Mouse (Mus musculus) heart, postnatal 14 days (tissue): Measurements from ENCODE around the gene Hist1h2ac. TPM values are rescaled to one million over a fixed set of nuclear protein-coding genes. Genes with fewer than 3 reads are reported as not detected.

Experiments used
- DNase-seq, 2 experiments: peaks; one replicate each; pipeline ENCODE4 v3.0.0; 2021 to 2022
- intact Hi-C: fragments of 180-260 bp; cut with DNase I; formaldehyde crosslinking; loops from one replicate; pipeline ENCODE4 v1.15.1; 2025
- total RNA-seq, 2 experiments: library from RNA; stranded (reverse); gene quantifications; 2 replicates each; pipeline ENCODE4 v1.2.3; 2021

Hist1h2ac gene
- total RNA-seq, 2 experiments from 2014 or later, result 2.0 to 3.7 TPM

DNA sequence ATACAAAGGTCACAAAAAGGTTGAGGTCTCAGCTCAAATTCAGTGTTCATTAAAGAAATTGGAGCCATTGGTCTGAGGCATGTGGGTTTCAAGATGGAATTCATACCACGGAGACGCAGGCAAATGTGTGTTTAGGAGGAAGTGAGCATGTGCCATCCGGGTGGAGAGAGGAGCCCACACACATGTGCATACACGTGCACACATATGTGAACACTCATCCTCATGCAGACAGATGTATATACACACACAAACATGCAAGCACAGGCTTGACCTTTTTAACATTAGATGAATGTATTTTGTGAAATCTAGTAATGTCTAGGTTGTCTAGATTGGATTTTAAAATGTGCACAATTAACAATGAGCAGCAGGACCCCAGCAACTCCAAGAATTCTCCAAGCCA lies 18.5 kb upstream of the Hist1h2ac start:
- intact Hi-C loops, result no loop called here
- DNase-seq, result no peak

- intact Hi-C loops, result loop anchor here (1.0 kb wide), 1 partner anchor 31 kb away; no protein-coding TSS in a partner anchor
- DNase-seq, result peak; percentile 59 to 80
These were observed 17.2 kb upstream of the Hist1h2ac start for GRCm38 (mm10) chr13:23700786-23701520.

DNA sequence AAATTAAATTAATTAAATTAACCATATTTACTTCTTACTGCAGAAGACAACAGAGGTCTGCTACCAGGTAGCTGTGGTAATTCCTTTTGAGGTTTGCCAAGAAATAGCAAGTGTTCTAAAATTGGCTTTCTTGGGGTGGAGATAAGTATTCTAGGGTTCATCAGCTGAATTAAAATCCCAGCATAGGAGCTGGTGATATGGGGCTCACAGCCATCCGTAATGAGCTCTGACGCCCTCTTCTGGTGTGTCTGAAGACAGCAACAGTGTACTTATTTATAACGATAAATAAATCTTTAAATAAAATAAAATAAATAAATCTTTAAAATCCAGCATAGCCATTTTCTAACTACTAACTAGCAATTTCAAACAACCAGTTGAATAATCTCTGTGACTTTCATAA lies 16.0 kb upstream of the Hist1h2ac start:
- intact Hi-C loops, result loop anchor here (5.0 kb wide), 3 partner anchors 77 to 157 kb away; partner anchors contain the start of genes Hist1h1e, Hist1h2be, Hist1h2bh and Hist1h3f
- DNase-seq, result no peak

GRCm38 (mm10) chr13:23698996-23699395 lies 15.2 kb upstream of the Hist1h2ac start:
- intact Hi-C loops, result loop anchor here (5.0 kb wide), 3 partner anchors 77 to 157 kb away; partner anchors contain the start of genes Hist1h1e, Hist1h2be, Hist1h2bh and Hist1h3f
- no peak for DNase-seq

GRCm38 (mm10) chr13:23698300-23698693 lies 14.5 kb upstream of the Hist1h2ac start, which contains the start of gene Hist1h4c:
Gene Hist1h4c, minus strand, starts transcription at chr13:23698454.
- intact Hi-C loops, result loop anchor here (5.0 kb wide), 3 partner anchors 76 to 156 kb away; partner anchors contain the start of genes Hist1h1e, Hist1h2be, Hist1h2bh and Hist1h3f
- DNase-seq, result peak; percentile 96 to 100

DNA sequence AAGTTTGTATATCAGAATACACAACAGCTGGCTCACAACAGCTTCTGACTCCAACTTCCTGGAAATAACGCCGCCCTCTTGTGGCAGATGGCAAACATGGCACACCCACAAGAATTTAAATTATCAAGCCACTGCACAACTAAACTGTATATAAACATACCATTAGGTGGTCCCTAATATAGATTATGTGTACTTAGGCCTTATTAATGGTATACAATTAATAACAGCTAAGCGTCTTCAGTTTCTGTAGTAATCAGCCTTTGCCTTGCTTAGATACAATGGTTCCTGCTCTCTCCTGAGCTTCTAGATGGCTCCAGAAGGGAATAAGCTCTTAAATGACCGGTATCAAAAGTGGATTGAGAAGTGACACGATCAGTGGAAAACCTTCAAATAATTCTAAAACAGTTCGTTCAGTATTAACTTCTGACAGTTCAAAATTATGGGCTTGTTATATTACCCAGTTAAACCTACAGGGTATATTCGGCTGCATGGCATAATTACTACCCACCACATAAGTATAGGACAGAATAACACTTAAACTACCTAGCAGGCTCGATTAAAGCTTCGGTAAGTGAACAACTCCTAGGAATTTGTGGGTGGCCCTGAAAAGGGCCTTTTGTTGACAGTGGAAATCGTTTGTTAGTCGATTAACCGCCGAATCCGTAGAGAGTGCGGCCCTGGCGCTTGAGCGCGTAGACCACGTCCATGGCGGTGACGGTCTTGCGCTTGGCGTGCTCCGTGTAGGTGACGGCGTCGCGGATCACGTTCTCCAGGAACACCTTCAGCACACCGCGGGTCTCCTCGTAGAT lies 13.9 kb upstream of the Hist1h2ac start:
- intact Hi-C loops, result loop anchor here (5.0 kb wide), 3 partner anchors 75 to 155 kb away; partner anchors contain the start of genes Hist1h1e, Hist1h2be, Hist1h2bh and Hist1h3f

DNA sequence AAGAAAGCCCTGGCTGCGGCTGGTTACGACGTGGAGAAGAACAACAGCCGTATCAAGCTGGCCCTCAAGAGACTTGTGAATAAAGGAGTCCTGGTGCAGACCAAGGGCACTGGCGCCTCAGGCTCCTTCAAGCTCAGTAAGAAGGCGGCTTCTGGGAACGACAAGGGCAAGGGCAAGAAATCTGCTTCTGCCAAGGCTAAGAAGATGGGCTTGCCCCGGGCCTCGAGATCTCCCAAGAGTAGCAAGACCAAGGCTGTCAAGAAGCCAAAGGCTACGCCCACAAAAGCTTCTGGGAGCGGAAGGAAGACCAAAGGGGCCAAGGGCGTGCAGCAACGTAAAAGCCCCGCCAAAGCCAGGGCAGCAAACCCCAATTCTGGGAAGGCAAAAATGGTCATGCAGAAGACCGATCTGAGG lies 12.3 kb upstream of the Hist1h2ac start:
- intact Hi-C loops, result loop anchor here (1.0 to 5.0 kb wide), 4 partner anchors 11 to 154 kb away; partner anchors contain the start of genes Hist1h1e, Hist1h2be, Hist1h2bh and Hist1h3f
- DNase-seq, result no peak

More for the DNA sequence above, 13.9 kb upstream of the Hist1h2ac start:
- DNase-seq, result peak; percentile 57 to 68

DNA sequence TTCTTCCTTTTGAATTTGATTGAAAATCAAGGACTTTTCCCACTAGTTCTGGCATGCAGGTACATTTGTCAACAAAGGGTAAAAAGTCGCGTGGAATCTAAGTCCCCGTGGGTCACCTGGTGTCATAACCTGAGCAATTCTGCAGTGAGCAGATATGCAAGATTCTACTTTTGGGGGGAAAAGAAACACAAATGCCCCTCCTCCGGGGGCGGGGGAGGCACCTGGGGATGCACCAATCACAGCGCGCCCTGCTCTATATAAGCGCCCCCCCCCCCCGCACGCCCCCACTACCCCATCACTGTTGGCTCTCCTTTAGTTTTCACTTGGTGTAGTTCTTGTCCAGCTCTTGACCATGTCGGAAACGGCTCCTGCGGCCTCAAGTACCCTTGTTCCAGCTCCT lies 11.8 kb upstream of the Hist1h2ac start, which contains the start of gene Hist1h1t:
Gene Hist1h1t (plus strand): TSS at position 301 of the 400 bp plus-strand sequence.
- intact Hi-C loops, result loop anchor here (5.0 kb wide), 3 partner anchors 73 to 153 kb away; partner anchors contain the start of genes Hist1h1e, Hist1h2be, Hist1h2bh and Hist1h3f

GRCm38 (mm10) chr13:23694956-23695355 lies 11.2 kb upstream of the Hist1h2ac start:
- intact Hi-C loops, result loop anchor here (5.0 kb wide), 3 partner anchors 73 to 153 kb away; partner anchors contain the start of genes Hist1h1e, Hist1h2be, Hist1h2bh and Hist1h3f

More for the DNA sequence above, 11.8 kb upstream of the Hist1h2ac start, which contains the start of gene Hist1h1t:
- no peak for DNase-seq

GRCm38 (mm10) chr13:23693856-23694440 lies 10.2 kb upstream of the Hist1h2ac start:
- intact Hi-C loops, result no loop called here

More at GRCm38 (mm10) chr13:23694956-23695355, 11.2 kb upstream of the Hist1h2ac start:
- DNase-seq, result no peak

DNA sequence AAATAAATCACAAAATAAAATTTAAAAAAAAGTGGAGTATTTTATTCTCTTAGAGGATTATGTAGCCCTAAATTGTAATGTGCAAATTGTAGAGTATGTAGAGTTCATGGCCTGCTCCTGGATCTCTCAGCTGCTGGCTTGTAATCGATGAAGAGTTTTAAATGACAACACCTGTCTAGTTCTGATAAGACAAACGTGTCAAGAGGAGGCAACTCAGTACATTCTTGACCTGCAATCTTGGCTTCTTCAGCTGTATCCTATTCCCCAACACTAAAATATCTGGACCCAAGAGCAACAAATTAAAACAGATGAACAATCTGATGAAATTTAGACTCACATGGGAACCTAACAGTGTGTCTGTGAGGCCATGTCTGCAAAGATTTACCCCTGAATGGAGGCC lies 5.7 kb upstream of the Hist1h2ac start:
- DNase-seq, result no peak
- intact Hi-C loops, result loop anchor here (10.0 kb wide), 1 partner anchor 45 kb away; the partner anchor contains the start of gene Hist1h1c

More at GRCm38 (mm10) chr13:23693856-23694440, 10.2 kb upstream of the Hist1h2ac start:
- no peak for DNase-seq

DNA sequence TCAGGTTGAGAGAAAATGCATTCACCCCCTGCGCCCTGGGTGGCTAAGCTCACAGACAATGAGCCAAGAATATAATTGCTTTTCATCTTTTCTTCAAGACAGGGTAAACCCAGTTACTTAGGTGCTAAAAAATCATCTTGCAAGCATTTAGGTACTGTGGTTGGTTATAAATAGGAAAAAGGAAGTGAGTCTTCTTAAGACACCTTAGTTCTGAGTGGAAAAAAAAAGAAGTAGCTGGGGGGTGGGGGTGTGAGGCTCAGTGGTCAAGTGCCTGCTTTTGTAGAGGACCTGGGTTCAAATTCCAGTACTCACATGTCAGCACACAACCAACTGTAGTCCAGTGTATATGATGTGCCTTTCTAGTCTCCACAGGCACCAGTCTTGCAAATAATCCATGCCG lies 5.2 kb upstream of the Hist1h2ac start:
- intact Hi-C loops, result loop anchor here (10.0 kb wide), 1 partner anchor 46 kb away; the partner anchor contains the start of gene Hist1h1c

GRCm38 (mm10) chr13:23687907-23688306 lies 4.2 kb upstream of the Hist1h2ac start:
- intact Hi-C loops, result loop anchor here (10.0 kb wide), 1 partner anchor 47 kb away; the partner anchor contains the start of gene Hist1h1c
- no peak for DNase-seq

More for the DNA sequence above, 5.2 kb upstream of the Hist1h2ac start:
- DNase-seq, result no peak

DNA sequence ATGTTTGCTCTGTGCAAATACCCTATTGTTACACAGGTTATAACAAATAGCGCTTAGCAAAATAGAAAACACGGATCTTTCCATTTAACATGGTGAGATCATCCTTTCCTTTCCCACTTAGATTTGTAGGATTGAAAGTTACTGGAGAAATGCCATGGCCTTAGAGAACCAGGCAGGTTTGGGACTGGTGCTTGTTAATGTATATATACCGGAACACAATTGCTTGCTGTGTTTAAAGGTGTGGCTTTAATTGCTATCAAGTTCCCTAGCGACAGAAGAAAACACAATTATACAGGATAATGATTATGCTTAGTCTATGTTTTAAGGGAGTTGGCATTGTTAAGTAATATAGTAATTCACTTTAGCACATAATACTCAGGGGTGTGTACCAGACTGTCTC lies 3.4 kb upstream of the Hist1h2ac start:
- intact Hi-C loops, result loop anchor here (10.0 kb wide), 1 partner anchor 48 kb away; the partner anchor contains the start of gene Hist1h1c
- no peak for DNase-seq

- DNase-seq, result no peak
- intact Hi-C loops, result loop anchor here (1.0 to 10.0 kb wide), 2 partner anchors 10 to 49 kb away; partner anchors contain the start of gene Hist1h1c
These were observed 2.2 kb upstream of the Hist1h2ac start for GRCm38 (mm10) chr13:23685966-23686365.

GRCm38 (mm10) chr13:23685121-23685861 lies 1.5 kb upstream of the Hist1h2ac start:
- intact Hi-C loops, result loop anchor here (1.0 to 10.0 kb wide), 2 partner anchors 11 to 50 kb away; partner anchors contain the start of gene Hist1h1c
- DNase-seq, result no peak

GRCm38 (mm10) chr13:23684295-23684945 lies 672 bp upstream of the Hist1h2ac start:
- intact Hi-C loops, result loop anchor here (5.0 to 10.0 kb wide), 3 partner anchors 50 to 1642 kb away; partner anchors contain the start of genes Hist1h1c, Hist1h2ag, Hist1h2bj and Hist1h4i
- peak; percentile 30 to 66 for DNase-seq
